Mouse (Mus musculus): Measurements from ENCODE around the gene Il6ra. TPM values are rescaled to one million over a fixed set of nuclear protein-coding genes. Genes with fewer than 3 reads are reported as not detected.
A peak's percentile ranks its signal among the peaks of the same experiment; 100 is the strongest.

Gene Il6ra
- polyA plus RNA-seq, 1 experiment from 2014 or later, result 3.4 TPM

DNA sequence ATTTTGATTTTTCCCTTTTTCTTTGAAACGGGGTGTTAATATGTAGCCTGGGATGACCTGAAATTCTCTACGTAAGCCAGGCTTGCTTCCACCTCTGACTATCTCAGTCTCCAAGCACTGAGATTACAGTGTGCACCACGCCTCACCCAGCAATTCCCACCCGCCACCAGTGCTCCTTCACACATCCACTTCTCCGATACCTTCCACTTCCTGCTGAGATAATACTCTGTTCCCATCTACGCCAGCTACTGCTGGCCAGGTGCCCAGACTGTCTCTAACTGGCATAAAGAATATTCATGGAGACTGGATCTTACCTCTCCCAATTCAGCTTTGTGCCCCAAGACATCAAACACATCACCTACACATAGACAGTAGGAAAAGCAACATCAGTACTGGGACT is 35.7 kb upstream of the Il6ra start:
- no peaks in the 10 kb centered on the region for H3K9me3 ChIP-seq (ENCODE audit: control insufficient read depth, low read length)
- no peak overlapping the region for H3K9ac ChIP-seq (ENCODE audit: low read depth, low read length)
- no peak overlapping the region for H3K4me3 ChIP-seq (ENCODE audit: low read length)
- H3K36me3 ChIP-seq (ENCODE audit: control insufficient read depth, insufficient read depth, low read length), result peaks cover 2% of the 10 kb centered on the region; the same call in 1 of the 2 replicates
- H3K27ac ChIP-seq (ENCODE audit: low read length), result no peak overlapping the region
- H3K4me2 ChIP-seq (ENCODE audit: low read depth, low read length), result no peak overlapping the region
- WGBS, result 80% methylated on average over 6 of the region's 6 CpGs
- peak; percentile 63 for ATAC-seq
- H3K4me1 ChIP-seq (ENCODE audit: control insufficient read depth, insufficient read depth, low read length), result no peaks in the 10 kb centered on the region
- H3K27me3 ChIP-seq (replicated peaks; ENCODE audit: control insufficient read depth, insufficient read depth, low read length), result no peaks in the 10 kb centered on the region

DNA sequence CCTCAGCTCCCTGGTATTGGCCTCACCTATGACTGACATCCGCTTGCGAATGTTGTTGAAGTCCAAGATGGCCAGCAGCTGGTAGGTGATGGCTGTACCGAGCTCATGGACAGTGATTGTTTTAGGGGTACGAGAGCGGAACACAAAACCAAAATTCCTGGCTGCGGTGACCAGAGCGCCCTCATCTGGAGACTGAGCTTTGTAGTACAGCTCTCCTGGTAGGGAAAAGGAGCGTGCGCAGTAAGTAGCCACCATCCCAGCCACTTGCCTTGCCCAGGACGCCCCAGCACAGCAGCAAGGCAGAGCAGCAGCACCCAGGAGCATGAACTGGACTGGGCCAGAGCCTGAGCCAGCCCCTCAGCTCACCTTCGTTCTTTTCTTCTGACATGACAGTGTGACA is 35.0 kb upstream of the Il6ra start:
- H3K27ac ChIP-seq (ENCODE audit: low read length), result no peak overlapping the region
- H3K4me1 ChIP-seq (ENCODE audit: control insufficient read depth, insufficient read depth, low read length), result no peaks in the 10 kb centered on the region
- 89% methylated on average over 11 of the region's 11 CpGs for WGBS
- H3K4me3 ChIP-seq (ENCODE audit: low read length), result no peak overlapping the region
- H3K9me3 ChIP-seq (ENCODE audit: control insufficient read depth, low read length), result no peaks in the 10 kb centered on the region
- H3K27me3 ChIP-seq (replicated peaks; ENCODE audit: control insufficient read depth, insufficient read depth, low read length), result no peaks in the 10 kb centered on the region
- ATAC-seq, result no peak
- peaks cover 2% of the 10 kb centered on the region; the same call in 1 of the 2 replicates for H3K36me3 ChIP-seq (ENCODE audit: control insufficient read depth, insufficient read depth, low read length)
- no peak overlapping the region for H3K9ac ChIP-seq (ENCODE audit: low read depth, low read length)
- no peak overlapping the region for H3K4me2 ChIP-seq (ENCODE audit: low read depth, low read length)

DNA sequence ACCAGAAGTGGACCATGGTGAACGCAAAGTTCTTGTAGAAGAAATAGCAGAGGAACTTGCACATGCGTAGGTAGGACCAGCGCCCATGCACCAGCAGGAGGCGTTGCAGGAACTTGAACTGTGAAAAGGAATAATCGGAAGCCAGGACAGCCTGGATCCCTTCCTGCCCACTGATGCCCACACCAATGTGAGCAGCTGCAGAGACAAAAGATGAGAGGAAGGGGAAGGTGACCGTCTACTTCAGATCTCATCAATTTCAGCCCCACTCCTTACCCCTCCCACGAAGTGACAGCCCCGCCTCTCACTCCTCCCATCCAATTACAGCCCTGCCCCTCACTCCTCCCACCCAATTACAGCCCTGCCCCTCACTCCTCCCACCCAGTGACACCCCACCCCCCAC is 32.0 kb upstream of the Il6ra start:
- H3K4me1 ChIP-seq (ENCODE audit: control insufficient read depth, insufficient read depth, low read length), result no peaks in the 10 kb centered on the region
- H3K27me3 ChIP-seq (replicated peaks; ENCODE audit: control insufficient read depth, insufficient read depth, low read length), result no peaks in the 10 kb centered on the region
- no peak overlapping the region for H3K27ac ChIP-seq (ENCODE audit: low read length)
- H3K9ac ChIP-seq (ENCODE audit: low read depth, low read length), result no peak overlapping the region
- 76% methylated on average over 8 of the region's 8 CpGs for WGBS
- no peak overlapping the region for H3K4me3 ChIP-seq (ENCODE audit: low read length)
- no peak for ATAC-seq
- no peak overlapping the region for H3K4me2 ChIP-seq (ENCODE audit: low read depth, low read length)
- H3K36me3 ChIP-seq (ENCODE audit: control insufficient read depth, insufficient read depth, low read length), result peaks cover 6% of the 10 kb centered on the region; the same call in 1 of the 2 replicates
- H3K9me3 ChIP-seq (ENCODE audit: control insufficient read depth, low read length), result no peaks in the 10 kb centered on the region

DNA sequence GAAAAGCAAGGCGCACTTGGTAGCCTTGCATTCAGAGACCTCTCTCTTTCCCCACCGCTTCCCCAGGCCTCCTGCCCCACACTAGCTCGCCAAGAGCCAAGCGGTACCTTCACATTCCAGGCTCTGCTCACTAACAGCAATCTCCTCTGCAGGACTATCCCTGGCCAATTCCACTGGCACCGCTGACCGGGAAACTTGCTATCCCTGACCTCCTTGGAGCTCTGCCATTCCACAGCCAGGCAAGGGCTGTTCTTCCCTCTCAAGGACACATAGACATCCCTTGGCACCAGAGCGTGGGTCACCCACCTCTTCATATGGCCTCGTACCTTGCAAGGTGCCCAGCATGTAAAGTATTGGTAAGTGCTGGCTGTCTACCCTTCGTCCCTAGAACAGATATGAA is 29.9 kb upstream of the Il6ra start:
- no peak for ATAC-seq
- Histone ChIP-seq H3K9ac (ENCODE audit: low read depth, low read length) (no peak overlapping the region), H3K27ac (ENCODE audit: low read length) (no peak overlapping the region), H3K4me3 (ENCODE audit: low read length) (no peak overlapping the region), H3K4me2 (ENCODE audit: low read depth, low read length) (no peak overlapping the region), H3K36me3 (ENCODE audit: control insufficient read depth, insufficient read depth, low read length) (peaks cover 6% of the 10 kb centered on the region; the same call in 1 of the 2 replicates), H3K27me3 (replicated peaks; ENCODE audit: control insufficient read depth, insufficient read depth, low read length) (no peaks in the 10 kb centered on the region), H3K9me3 (ENCODE audit: control insufficient read depth, low read length) (no peaks in the 10 kb centered on the region), H3K4me1 (ENCODE audit: control insufficient read depth, insufficient read depth, low read length) (no peaks in the 10 kb centered on the region)
- WGBS, result 91% methylated on average over 9 of the region's 9 CpGs

DNA sequence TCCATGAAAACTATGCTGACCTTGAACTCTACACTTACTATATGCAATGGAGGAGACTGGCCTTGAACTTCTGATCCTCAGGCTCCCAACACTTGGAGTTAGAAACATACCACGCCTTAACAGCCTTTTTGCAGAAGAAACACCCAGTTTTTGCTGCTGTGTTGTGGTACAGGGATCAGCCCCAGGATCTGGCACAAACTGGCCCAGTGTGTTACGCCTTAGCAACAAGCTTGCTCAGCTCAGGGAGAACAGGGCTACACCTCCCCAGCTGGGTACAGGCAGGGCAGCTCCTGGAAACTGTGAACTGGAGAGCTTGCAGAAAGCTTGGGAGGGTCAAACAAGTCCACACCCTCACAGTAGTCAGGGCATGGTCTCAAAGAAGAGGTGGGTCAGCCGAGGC is 23.5 kb upstream of the Il6ra start:
- Histone ChIP-seq H3K9me3 (ENCODE audit: control insufficient read depth, low read length) (no peaks in the 10 kb centered on the region), H3K9ac (ENCODE audit: low read depth, low read length) (no peak overlapping the region), H3K4me1 (ENCODE audit: control insufficient read depth, insufficient read depth, low read length) (no peaks in the 10 kb centered on the region), H3K27me3 (replicated peaks; ENCODE audit: control insufficient read depth, insufficient read depth, low read length) (no peaks in the 10 kb centered on the region), H3K27ac (ENCODE audit: low read length) (no peak overlapping the region), H3K4me3 (ENCODE audit: low read length) (no peak overlapping the region), H3K36me3 (ENCODE audit: control insufficient read depth, insufficient read depth, low read length) (no peaks in the 10 kb centered on the region), H3K4me2 (ENCODE audit: low read depth, low read length) (no peak overlapping the region)
- 83% methylated on average over 3 of the region's 3 CpGs for WGBS
- no peak for ATAC-seq

DNA sequence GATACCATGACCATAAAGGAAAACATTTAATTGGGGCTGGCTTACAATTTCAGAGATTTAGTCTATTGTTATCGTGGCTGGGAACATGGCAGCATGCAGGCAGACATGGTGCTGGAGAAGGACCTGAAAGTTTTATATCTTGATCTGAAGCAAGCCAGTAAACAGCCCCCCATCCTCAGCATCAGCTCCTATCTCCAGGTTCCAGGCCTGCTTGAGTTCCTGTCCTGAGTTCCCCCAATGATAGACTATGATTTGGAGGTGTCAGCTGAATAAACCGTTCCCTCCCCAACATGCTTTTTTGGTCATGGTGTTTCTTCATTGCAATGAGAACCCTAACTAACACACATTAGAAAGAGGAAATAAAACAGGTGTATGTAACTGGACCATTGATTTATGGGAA is 19.9 kb upstream of the Il6ra start:
- H3K9ac ChIP-seq (ENCODE audit: low read depth, low read length), result no peak overlapping the region
- 90% methylated on average over 2 of the region's 2 CpGs for WGBS
- H3K9me3 ChIP-seq (ENCODE audit: control insufficient read depth, low read length), result no peaks in the 10 kb centered on the region
- no peaks in the 10 kb centered on the region for H3K27me3 ChIP-seq (replicated peaks; ENCODE audit: control insufficient read depth, insufficient read depth, low read length)
- H3K4me3 ChIP-seq (ENCODE audit: low read length), result no peak overlapping the region
- H3K4me1 ChIP-seq (ENCODE audit: control insufficient read depth, insufficient read depth, low read length), result no peaks in the 10 kb centered on the region
- H3K27ac ChIP-seq (ENCODE audit: low read length), result no peak overlapping the region
- no peak for ATAC-seq
- no peak overlapping the region for H3K4me2 ChIP-seq (ENCODE audit: low read depth, low read length)
- no peaks in the 10 kb centered on the region for H3K36me3 ChIP-seq (ENCODE audit: control insufficient read depth, insufficient read depth, low read length)

DNA sequence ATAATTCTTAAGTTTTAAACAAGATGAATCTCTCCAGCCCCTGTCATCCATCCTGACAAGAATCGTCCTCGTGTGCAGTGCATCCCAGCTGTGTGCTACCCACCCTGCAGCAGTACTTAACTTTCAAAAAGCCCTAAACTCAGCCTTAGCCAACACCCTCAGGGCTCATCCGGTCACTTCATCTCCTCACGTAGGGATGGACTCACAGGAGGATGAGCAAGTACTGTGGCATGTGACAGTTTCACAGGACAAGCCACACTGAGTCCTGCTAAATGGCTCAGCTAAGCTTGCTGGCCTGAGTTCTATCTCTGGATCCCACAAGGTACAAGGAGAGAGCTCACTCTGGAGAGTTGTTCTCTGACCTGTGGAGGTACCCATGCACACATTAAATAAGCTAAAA is 16.0 kb upstream of the Il6ra start:
- no peaks in the 10 kb centered on the region for H3K4me1 ChIP-seq (ENCODE audit: control insufficient read depth, insufficient read depth, low read length)
- no peaks in the 10 kb centered on the region for H3K27me3 ChIP-seq (replicated peaks; ENCODE audit: control insufficient read depth, insufficient read depth, low read length)
- no peak overlapping the region for H3K4me3 ChIP-seq (ENCODE audit: low read length)
- WGBS, result 57% methylated on average over 4 of the region's 4 CpGs
- H3K4me2 ChIP-seq (ENCODE audit: low read depth, low read length), result no peak overlapping the region
- no peak for ATAC-seq
- no peaks in the 10 kb centered on the region for H3K9me3 ChIP-seq (ENCODE audit: control insufficient read depth, low read length)
- no peaks in the 10 kb centered on the region for H3K36me3 ChIP-seq (ENCODE audit: control insufficient read depth, insufficient read depth, low read length)
- no peak overlapping the region for H3K27ac ChIP-seq (ENCODE audit: low read length)
- no peak overlapping the region for H3K9ac ChIP-seq (ENCODE audit: low read depth, low read length)

DNA sequence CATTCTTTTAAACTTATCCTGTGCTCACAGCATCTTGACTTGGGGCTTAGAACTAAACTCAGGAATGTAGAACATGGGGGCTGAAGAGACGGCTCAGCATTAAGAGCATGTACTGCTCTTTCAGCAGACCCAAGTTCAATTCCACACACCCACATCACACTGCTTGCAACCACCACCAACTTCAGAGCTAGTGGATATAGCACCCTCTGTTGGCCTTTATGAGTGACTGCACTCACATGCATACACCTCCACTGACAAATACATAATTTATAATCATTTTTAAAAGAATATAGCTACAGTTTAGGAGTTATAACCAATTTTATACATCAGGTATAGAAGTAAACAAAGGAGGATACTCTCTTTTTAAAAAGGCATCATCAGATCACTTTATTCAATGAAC is 13.4 kb upstream of the Il6ra start:
- Histone ChIP-seq H3K36me3 (ENCODE audit: control insufficient read depth, insufficient read depth, low read length) (no peaks in the 10 kb centered on the region), H3K9ac (ENCODE audit: low read depth, low read length) (no peak overlapping the region), H3K9me3 (ENCODE audit: control insufficient read depth, low read length) (no peaks in the 10 kb centered on the region), H3K4me1 (ENCODE audit: control insufficient read depth, insufficient read depth, low read length) (no peaks in the 10 kb centered on the region), H3K27me3 (replicated peaks; ENCODE audit: control insufficient read depth, insufficient read depth, low read length) (no peaks in the 10 kb centered on the region), H3K27ac (ENCODE audit: low read length) (no peak overlapping the region), H3K4me3 (ENCODE audit: low read length) (no peak overlapping the region), H3K4me2 (ENCODE audit: low read depth, low read length) (no peak overlapping the region)
- ATAC-seq, result no peak
- WGBS, result 94% methylated on average over 1 of the region's 1 CpGs

DNA sequence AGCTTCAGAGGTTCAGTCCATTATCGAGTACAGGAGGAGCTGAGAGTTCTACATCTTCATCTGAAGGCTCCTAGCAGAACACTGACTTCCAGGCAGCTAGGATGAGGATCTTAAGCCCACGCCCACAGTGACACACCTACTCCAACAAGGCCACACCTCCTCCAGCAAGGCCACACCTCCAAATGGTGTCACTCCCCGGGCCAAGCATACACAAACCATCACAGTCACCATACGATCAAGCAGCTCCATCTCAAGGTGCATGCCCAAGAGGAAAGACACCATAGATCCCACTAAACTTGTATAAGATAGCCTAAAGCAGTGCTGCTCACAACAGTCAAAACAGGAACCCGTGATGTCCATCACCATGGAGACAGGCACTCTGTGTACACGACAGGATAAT is 7.7 kb upstream of the Il6ra start:
- 60% methylated on average over 6 of the region's 6 CpGs for WGBS
- no peaks in the 10 kb centered on the region for H3K4me1 ChIP-seq (ENCODE audit: control insufficient read depth, insufficient read depth, low read length)
- H3K4me3 ChIP-seq (ENCODE audit: low read length), result no peak overlapping the region
- ATAC-seq, result no peak
- H3K4me2 ChIP-seq (ENCODE audit: low read depth, low read length), result no peak overlapping the region
- no peaks in the 10 kb centered on the region for H3K36me3 ChIP-seq (ENCODE audit: control insufficient read depth, insufficient read depth, low read length)
- H3K27me3 ChIP-seq (replicated peaks; ENCODE audit: control insufficient read depth, insufficient read depth, low read length), result no peaks in the 10 kb centered on the region
- no peak overlapping the region for H3K27ac ChIP-seq (ENCODE audit: low read length)
- H3K9me3 ChIP-seq (ENCODE audit: control insufficient read depth, low read length), result no peaks in the 10 kb centered on the region
- H3K9ac ChIP-seq (ENCODE audit: low read depth, low read length), result no peak overlapping the region

DNA sequence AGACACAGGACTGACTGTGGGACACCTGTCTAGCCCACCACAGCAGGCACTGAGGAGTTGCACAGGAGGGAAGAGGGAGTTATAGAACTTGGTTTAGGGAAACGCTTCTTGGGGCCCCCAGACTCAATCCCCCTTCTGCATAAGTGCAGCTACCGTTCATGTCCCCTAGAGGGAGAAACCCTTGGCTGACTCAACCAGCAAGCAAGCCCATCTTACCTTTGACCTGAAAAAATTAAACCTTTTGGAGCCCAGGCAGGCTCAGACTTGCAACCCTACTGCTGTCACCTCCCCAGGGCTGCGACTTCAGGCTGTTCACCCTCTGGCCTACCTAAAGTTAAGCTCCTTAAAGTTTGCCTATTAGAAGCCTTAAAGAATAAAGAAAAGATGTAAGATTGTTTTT is 4.4 kb upstream of the Il6ra start:
- Histone ChIP-seq H3K36me3 (ENCODE audit: control insufficient read depth, insufficient read depth, low read length) (no peaks in the 10 kb centered on the region), H3K4me1 (ENCODE audit: control insufficient read depth, insufficient read depth, low read length) (0 out of 2 replicates have a peak, but pooled peaks cover 11% of the 10 kb centered on the region), H3K4me2 (ENCODE audit: low read depth, low read length) (no peak overlapping the region), H3K9me3 (ENCODE audit: control insufficient read depth, low read length) (no peaks in the 10 kb centered on the region), H3K27ac (ENCODE audit: low read length) (no peak overlapping the region), H3K4me3 (ENCODE audit: low read length) (no peak overlapping the region), H3K27me3 (replicated peaks; ENCODE audit: control insufficient read depth, insufficient read depth, low read length) (peaks cover 4% of the 10 kb centered on the region; the same call in 1 of the 2 replicates), H3K9ac (ENCODE audit: low read depth, low read length) (no peak overlapping the region)
- ATAC-seq, result no peak
- 60% methylated on average over 3 of the region's 3 CpGs for WGBS

All from intestine, embryonic 16.5 days (tissue).